Mouse (Mus musculus): ENCODE measurements around the gene Pepd. TPM values are rescaled to one million over a fixed set of nuclear protein-coding genes. Genes with fewer than 3 reads are reported as not detected.

Gene Pepd
- polyA plus RNA-seq, 1 experiment from 2014 or later, result 76.1 TPM

DNA sequence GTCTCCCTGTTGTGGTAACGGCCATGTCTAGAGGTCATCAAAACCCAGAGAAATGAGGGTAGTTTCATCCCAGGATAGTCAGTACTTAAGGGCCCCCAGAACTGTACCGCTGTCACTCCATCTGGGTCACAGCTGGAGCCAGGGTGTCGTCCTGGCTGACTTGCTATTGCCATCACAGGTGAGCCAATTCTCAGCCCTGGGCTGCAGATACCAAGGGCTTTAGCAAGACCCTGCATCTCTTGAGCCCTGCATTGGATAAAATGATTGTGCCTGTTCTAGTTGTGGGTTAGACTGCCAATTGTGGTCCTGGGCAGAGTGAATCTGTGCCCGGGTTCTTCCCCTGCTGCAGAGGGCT, 114.1 kb downstream of the Pepd start:
- 76% methylated on average over 4 of the region's 4 CpGs for WGBS
- H3K27ac ChIP-seq, result no peak overlapping the region
- H3K27me3 ChIP-seq (ENCODE audit: insufficient read depth, poor library complexity, severe bottlenecking), result no peaks in the 10 kb centered on the region
- DNase-seq (ENCODE audit: low spot score), result no peak
- H3K9me3 ChIP-seq, result no peaks in the 10 kb centered on the region
- H3K36me3 ChIP-seq, result peaks cover 11% of the 10 kb centered on the region
- H3K4me1 ChIP-seq (replicated peaks), result 0 out of 2 replicates have a peak, but pooled peaks cover 7% of the 10 kb centered on the region
- H3K4me3 ChIP-seq, result no peak overlapping the region

DNA sequence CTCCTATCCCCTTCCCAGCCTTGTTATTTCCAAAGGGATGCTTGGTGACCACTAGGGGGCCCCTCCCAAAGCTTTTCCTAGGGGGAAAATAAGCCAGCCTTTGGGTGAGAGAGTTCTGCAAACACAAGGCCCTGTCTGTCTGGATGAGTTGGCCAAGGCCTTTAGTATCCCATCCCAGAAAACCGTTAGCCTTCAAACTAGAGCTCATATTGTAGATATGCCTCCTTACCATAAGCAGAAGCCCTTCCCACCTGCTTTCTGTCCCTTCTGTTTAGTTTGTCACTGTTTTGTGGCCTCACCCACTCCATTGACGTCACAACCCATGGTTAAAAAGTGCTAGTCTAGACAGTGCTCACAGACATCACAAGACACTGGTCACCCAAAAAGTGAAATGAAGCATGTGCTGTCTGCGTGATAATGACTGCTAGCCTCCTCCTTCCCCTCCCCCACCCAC, 114.7 kb downstream of the Pepd start:
- WGBS, result 77% methylated on average over 3 of the region's 3 CpGs
- Histone ChIP-seq H3K36me3 (peaks cover 14% of the 10 kb centered on the region), H3K27me3 (ENCODE audit: insufficient read depth, poor library complexity, severe bottlenecking) (no peaks in the 10 kb centered on the region), H3K4me3 (no peak overlapping the region), H3K9me3 (no peaks in the 10 kb centered on the region), H3K4me1 (replicated peaks) (0 out of 2 replicates have a peak, but pooled peaks cover 7% of the 10 kb centered on the region), H3K27ac (no peak overlapping the region)
- peak; percentile 44 for DNase-seq (ENCODE audit: low spot score)

DNA sequence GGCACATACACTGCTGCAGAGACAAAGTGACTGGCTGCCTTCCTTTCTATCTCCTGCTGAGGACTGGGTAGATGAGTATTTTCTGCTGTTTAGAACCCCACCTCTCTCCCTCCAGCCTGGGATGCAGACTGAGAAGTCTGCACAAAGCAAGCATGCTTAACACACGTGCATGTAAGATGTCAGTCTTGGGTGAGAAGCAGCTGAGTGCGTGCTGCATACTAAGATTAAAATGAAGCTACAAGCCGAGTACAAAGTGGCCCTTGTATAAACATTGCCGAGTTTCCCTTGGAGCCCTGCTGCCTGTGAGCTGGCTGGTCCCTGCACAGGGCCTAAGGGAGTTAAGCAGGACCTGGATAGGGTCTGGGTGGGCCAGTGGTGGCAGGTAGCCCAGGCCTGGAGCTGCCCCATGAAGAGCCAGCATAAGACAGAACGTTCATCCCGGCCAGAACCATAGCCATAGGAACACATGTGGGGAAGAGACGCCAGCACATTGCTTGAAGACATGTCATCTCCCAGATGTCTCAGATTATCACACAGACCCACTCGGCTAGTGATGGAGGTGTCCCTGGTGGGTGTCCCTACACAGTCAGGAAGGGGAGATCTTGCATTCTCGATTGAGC, 115.7 kb downstream of the Pepd start:
- no peaks in the 10 kb centered on the region for H3K27me3 ChIP-seq (ENCODE audit: insufficient read depth, poor library complexity, severe bottlenecking)
- H3K9me3 ChIP-seq, result no peaks in the 10 kb centered on the region
- H3K4me3 ChIP-seq, result no peak overlapping the region
- no peak overlapping the region for H3K27ac ChIP-seq
- DNase-seq (ENCODE audit: low spot score), result no peak
- H3K4me1 ChIP-seq (replicated peaks), result 0 out of 2 replicates have a peak, but pooled peaks cover 7% of the 10 kb centered on the region
- peaks cover 22% of the 10 kb centered on the region for H3K36me3 ChIP-seq
- 83% methylated on average over 9 of the region's 9 CpGs for WGBS

DNA sequence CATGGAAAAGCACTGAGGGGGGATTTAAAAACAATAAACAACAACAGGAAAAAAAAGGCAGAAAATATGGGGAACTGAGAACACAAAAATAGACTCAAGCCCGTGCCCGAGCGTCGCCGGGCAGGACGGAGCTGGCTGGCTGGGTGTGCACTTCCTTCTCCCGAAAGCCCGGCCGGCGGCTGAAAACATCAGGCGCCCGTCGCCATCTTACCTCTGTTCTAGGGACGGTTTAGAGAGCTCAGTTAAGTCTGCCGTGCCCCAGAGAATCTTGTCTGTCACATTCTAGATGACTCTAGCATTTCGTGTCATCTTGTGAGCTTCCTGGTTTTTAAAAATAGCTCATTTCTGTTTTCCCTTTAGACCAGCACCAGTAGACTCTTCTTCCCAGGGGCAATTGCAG, 116.4 kb downstream of the Pepd start:
- H3K36me3 ChIP-seq, result peaks cover 28% of the 10 kb centered on the region
- DNase-seq (ENCODE audit: low spot score), result no peak
- H3K9me3 ChIP-seq, result no peaks in the 10 kb centered on the region
- no peak overlapping the region for H3K4me3 ChIP-seq
- WGBS, result 91% methylated on average over 16 of the region's 16 CpGs
- no peaks in the 10 kb centered on the region for H3K27me3 ChIP-seq (ENCODE audit: insufficient read depth, poor library complexity, severe bottlenecking)
- H3K4me1 ChIP-seq (replicated peaks), result 0 out of 2 replicates have a peak, but pooled peaks cover 7% of the 10 kb centered on the region
- H3K27ac ChIP-seq, result no peak overlapping the region

DNA sequence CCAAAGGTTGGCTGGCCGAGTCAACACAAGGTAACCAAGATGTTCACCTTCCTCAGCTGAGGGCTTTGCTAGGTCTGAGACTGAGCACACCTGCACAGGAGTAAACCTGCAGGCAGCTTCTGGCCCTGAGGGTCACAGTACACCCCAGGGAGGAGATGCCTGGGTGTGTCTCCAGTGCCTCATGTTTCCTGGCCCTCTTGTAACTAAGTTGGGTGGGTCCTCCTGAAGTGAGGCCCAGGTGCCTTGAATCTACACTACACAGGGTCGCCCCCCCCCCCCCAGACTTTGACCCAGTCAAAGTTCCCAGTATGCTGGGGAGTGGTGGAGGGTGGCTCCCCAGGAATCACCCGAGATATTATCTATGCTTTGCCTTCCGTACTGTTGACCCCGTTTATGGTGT, 117.0 kb downstream of the Pepd start:
- WGBS, result 85% methylated on average over 5 of the region's 5 CpGs
- Histone ChIP-seq H3K27me3 (ENCODE audit: insufficient read depth, poor library complexity, severe bottlenecking) (no peaks in the 10 kb centered on the region), H3K4me3 (no peak overlapping the region), H3K27ac (no peak overlapping the region), H3K36me3 (peaks cover 33% of the 10 kb centered on the region), H3K9me3 (no peaks in the 10 kb centered on the region), H3K4me1 (replicated peaks) (0 out of 2 replicates have a peak, but pooled peaks cover 4% of the 10 kb centered on the region)
- no peak for DNase-seq (ENCODE audit: low spot score)

DNA sequence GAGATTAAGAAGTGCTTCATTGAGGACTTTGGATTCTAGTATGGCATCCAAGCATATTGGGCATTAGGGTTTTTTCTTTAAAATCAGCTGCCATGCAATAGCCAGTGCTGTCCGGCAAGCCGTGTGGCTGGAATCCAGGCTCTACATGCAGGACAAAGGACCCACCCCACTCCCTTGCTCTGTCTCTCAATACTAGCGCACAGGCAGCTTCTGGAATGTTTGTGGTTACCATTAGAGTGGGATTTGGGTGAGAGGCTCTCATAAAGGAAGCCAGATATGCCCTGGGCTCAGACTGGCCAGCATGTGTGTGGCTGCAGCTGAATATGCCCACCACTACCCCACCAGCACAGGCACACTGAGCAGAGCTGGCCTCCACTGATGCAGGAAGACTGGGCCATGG, 117.5 kb downstream of the Pepd start:
- Histone ChIP-seq H3K4me3 (no peak overlapping the region), H3K27ac (no peak overlapping the region), H3K9me3 (no peaks in the 10 kb centered on the region), H3K27me3 (ENCODE audit: insufficient read depth, poor library complexity, severe bottlenecking) (no peaks in the 10 kb centered on the region), H3K36me3 (peaks cover 37% of the 10 kb centered on the region), H3K4me1 (replicated peaks) (0 out of 2 replicates have a peak, but pooled peaks cover 4% of the 10 kb centered on the region)
- 88% methylated on average over 3 of the region's 3 CpGs for WGBS
- no peak for DNase-seq (ENCODE audit: low spot score)

DNA sequence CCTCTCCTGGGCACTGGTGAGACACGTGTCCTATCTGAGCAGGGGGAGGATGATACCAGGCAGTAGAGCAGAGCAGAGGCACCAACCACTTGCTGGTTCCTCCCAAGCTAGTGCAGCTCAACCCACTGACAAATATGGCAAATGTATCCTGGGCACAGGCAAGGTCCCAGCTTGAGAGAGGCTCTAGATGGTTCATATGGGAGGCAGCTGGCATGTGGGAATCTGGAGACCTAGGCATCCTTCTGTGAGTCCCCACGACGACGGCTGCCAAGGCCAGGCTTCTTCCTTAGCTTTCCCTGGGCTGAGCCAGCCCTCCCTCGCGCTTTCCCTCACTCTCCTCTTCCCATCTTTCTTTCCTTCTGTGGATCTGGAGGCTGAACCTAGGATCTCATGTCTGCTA, 118.4 kb downstream of the Pepd start:
- Histone ChIP-seq H3K4me1 (replicated peaks) (peaks cover 13% of the 10 kb centered on the region; the same call in 1 of the 2 replicates), H3K27ac (no peak overlapping the region), H3K36me3 (peaks cover 45% of the 10 kb centered on the region), H3K4me3 (no peak overlapping the region), H3K9me3 (no peaks in the 10 kb centered on the region), H3K27me3 (ENCODE audit: insufficient read depth, poor library complexity, severe bottlenecking) (no peaks in the 10 kb centered on the region)
- DNase-seq (ENCODE audit: low spot score), result no peak
- 79% methylated on average over 6 of the region's 6 CpGs for WGBS

DNA sequence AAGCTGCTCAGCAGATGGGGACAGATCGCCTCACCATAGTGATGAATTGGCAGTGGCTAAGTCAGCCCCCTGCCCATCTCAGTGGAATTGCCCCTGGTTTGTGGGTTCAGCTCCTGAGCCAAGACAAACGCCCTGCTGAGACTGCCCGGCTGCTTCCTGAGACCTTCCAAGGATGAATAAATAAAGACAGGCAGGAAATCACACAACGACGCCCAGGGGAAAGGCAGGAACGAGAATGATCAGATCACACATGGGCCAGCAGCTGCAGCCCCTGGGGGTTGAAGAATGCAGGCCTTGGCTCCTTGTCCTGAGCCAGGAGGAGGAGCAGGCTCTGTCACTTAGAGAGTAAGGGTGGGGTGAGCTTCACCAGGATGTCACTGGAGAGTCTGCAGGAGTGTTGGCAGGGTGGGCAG, 123.0 kb downstream of the Pepd start:
- DNase-seq (ENCODE audit: low spot score), result no peak
- Histone ChIP-seq H3K4me3 (no peak overlapping the region), H3K27me3 (ENCODE audit: insufficient read depth, poor library complexity, severe bottlenecking) (no peaks in the 10 kb centered on the region), H3K36me3 (peaks cover 65% of the 10 kb centered on the region), H3K9me3 (no peaks in the 10 kb centered on the region), H3K4me1 (replicated peaks) (peaks cover 15% of the 10 kb centered on the region; the same call in 1 of the 2 replicates), H3K27ac (no peak overlapping the region)
- 57% methylated on average over 6 of the region's 6 CpGs for WGBS

DNA sequence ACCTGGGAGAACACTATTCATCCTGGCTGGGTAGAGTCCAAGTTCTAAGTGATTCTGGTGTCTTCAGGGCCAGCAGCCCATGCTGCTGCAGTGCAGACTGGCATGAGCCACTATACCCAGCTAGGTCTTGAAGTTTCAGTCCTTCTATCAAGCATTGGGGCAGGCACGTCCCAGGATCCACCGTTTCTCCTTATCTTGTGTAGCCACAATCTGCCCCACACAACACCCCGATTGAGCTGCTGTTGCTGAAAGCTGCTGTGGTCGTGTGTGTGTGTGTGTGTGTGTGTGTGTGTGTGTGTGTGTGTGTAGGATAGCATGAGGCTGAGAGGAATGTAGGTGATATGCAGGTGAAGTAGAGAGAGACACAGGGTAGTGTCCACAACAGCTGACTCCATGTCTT, 123.4 kb downstream of the Pepd start:
- DNase-seq (ENCODE audit: low spot score), result no peak
- Histone ChIP-seq H3K4me3 (no peak overlapping the region), H3K4me1 (replicated peaks) (peaks cover 15% of the 10 kb centered on the region; the same call in 1 of the 2 replicates), H3K9me3 (no peaks in the 10 kb centered on the region), H3K27me3 (ENCODE audit: insufficient read depth, poor library complexity, severe bottlenecking) (no peaks in the 10 kb centered on the region), H3K27ac (no peak overlapping the region), H3K36me3 (peaks cover 69% of the 10 kb centered on the region)
- WGBS, result 77% methylated on average over 4 of the region's 4 CpGs

DNA sequence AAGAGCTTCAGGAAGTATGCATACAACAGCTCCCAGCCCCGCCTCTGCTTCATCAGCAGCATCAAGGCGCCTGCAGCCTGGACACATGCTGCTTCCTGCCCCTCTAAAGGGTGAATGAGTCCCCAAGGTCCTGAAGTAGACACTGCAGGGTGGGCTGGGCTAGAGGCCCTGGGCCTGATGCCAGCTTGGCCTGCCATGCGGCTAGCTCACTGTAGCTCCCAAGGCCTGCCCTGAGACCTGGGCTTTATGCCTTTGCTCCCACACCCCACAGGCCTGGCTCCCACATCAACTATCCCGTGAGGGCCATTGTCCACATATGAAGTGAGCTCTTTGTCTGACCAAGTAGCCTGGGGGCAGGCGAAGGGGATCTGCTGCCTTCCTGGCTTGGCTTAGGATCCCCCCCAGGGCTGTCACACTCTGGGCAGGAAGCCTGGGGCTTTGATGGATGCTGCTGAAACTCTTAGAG, 124.1 kb downstream of the Pepd start:
- H3K27me3 ChIP-seq (ENCODE audit: insufficient read depth, poor library complexity, severe bottlenecking), result no peaks in the 10 kb centered on the region
- H3K4me3 ChIP-seq, result no peak overlapping the region
- 67% methylated on average over 5 of the region's 5 CpGs for WGBS
- H3K4me1 ChIP-seq (replicated peaks), result peaks cover 15% of the 10 kb centered on the region; the same call in 1 of the 2 replicates
- peaks cover 75% of the 10 kb centered on the region for H3K36me3 ChIP-seq
- H3K27ac ChIP-seq, result 0 out of 2 replicates have a peak overlapping the region, but pooled peaks have one; percentile 14
- DNase-seq (ENCODE audit: low spot score), result no peak
- no peaks in the 10 kb centered on the region for H3K9me3 ChIP-seq

DNA sequence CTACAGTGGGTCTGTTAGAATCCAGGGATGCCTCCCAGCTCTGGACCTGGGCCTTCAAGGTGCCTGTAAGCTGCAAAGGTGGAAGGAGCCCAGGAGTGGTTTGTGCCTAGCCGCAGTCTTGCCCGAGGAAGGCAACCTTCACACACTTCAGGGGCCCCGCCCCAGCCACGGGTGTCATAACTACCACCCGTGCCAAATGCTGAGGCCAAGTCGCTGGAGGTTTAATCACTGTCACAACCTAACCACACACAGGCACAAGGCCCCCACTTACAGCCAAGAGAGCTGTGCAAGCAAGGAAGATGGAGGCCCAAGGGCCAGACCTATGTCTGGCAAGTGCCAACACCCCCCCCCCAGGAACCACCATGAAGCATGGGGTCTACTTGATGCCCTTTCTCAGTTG, 125.2 kb downstream of the Pepd start:
- peaks cover 15% of the 10 kb centered on the region; the same call in 1 of the 2 replicates for H3K4me1 ChIP-seq (replicated peaks)
- 90% methylated on average over 6 of the region's 6 CpGs for WGBS
- H3K27ac ChIP-seq, result no peak overlapping the region
- H3K4me3 ChIP-seq, result no peak overlapping the region
- H3K36me3 ChIP-seq, result peaks cover 75% of the 10 kb centered on the region
- no peak for DNase-seq (ENCODE audit: low spot score)
- no peaks in the 10 kb centered on the region for H3K9me3 ChIP-seq
- H3K27me3 ChIP-seq (ENCODE audit: insufficient read depth, poor library complexity, severe bottlenecking), result no peaks in the 10 kb centered on the region

DNA sequence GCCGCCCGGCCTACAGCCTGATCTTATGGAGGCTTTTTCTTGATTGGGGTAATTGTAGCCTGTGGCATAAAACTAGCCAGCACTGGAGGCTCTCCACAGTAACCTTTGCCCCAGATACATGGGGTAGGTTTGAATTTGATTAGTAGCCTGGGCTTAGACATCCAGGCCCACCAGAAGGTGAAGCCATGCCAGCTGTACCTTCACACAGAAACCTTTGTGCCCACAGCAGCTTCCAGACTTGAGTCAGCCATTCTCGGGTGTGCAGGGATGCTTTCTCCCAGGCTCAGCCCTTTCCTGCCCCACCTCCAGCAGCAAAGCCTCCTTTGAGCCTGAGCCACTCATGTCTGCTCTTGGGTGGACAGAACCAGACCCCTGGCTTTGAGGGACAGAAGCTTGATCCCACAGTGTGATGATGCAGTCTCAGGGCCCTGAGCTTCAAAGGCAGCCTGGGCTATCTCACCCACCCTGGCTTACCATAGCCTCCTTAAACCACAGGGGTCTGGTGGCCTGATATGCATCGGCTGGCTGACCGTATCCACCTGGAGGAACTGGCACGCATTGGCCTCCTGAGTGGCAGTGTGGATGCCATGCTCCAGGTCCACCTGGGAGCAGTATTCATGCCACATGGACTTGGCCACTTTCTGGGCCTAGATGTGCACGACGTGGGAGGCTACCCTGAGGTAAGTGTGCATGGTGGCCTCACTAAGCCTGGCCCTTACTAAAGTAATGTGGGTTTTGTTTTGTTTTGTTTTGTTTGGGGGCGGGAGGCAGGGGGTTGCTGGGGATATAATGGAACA, 128.2 kb downstream of the Pepd start:
- Histone ChIP-seq H3K27me3 (ENCODE audit: insufficient read depth, poor library complexity, severe bottlenecking) (no peaks in the 10 kb centered on the region), H3K36me3 (peaks cover 76% of the 10 kb centered on the region), H3K9me3 (no peaks in the 10 kb centered on the region), H3K4me1 (replicated peaks) (peaks cover 7% of the 10 kb centered on the region), H3K27ac (no peak overlapping the region), H3K4me3 (no peak overlapping the region)
- no peak for DNase-seq (ENCODE audit: low spot score)
- WGBS, result 93% methylated on average over 9 of the region's 9 CpGs
